9 mouse cellular contexts compared by ENCODE assay signal in genomic region chr9:71466111-71466510, GRCm38 (mm10). TPM values are rescaled to one million over a fixed set of nuclear protein-coding genes. Genes with fewer than 3 reads are reported as not detected.
DNase-seq lines count a peak whose midpoint lies in the region; ATAC-seq and TF ChIP-seq lines count a peak whose summit lies in the region.
"Had no signal": no experiment of that assay in that cellular context is flagged by ENCODE, and none has a peak within 500 bp of the region (broad histone marks: within the 10 kb centered on the region; RNA-seq: fewer than 3 reads in every experiment).

No protein-coding gene starts in this region.

- 85% methylated on average over 3 of the region's 3 CpGs for WGBS in forebrain, postnatal 0 days
- WGBS in forebrain, embryonic 13.5 days = 79% methylated on average over 3 of the region's 3 CpGs
- WGBS in limb, embryonic 11.5 days = 89% methylated on average over 3 of the region's 3 CpGs
- 86% methylated on average over 3 of the region's 3 CpGs for WGBS in limb, embryonic 10.5 days

- H3K36me3 ChIP-seq in forebrain, postnatal 0 days (ENCODE audit: insufficient read depth) = no peaks in the 10 kb centered on the region
- no peaks in the 10 kb centered on the region for H3K36me3 ChIP-seq in forebrain, embryonic 13.5 days (ENCODE audit: poor library complexity, severe bottlenecking)
- H3K36me3 ChIP-seq in limb, embryonic 11.5 days (ENCODE audit: control insufficient read depth, insufficient read depth, low read length) = no peaks in the 10 kb centered on the region
- H3K36me3 ChIP-seq in limb, embryonic 10.5 days = no peaks in the 10 kb centered on the region
- H3K36me3 ChIP-seq in MEL (ENCODE audit: control insufficient read depth in 1 of 2, insufficient read depth in 2 of 2, low read length in 2 of 2) = no peaks in the 10 kb centered on the region
- H3K36me3 ChIP-seq: limb, embryonic 13.5 days had no signal

- H3K4me1 ChIP-seq in forebrain, postnatal 0 days (ENCODE audit: insufficient read depth) = no peaks in the 10 kb centered on the region
- H3K4me1 ChIP-seq in forebrain, embryonic 13.5 days = no peaks in the 10 kb centered on the region
- H3K4me1 ChIP-seq in limb, embryonic 11.5 days (ENCODE audit: control insufficient read depth, insufficient read depth, low read length) = 0 out of 2 replicates have a peak, but pooled peaks cover 3% of the 10 kb centered on the region
- peaks cover 10% of the 10 kb centered on the region; the same call in 1 of the 2 replicates for H3K4me1 ChIP-seq in limb, embryonic 10.5 days
- no peaks in the 10 kb centered on the region for H3K4me1 ChIP-seq in MEL (ENCODE audit: control insufficient read depth in 1 of 2, insufficient read depth in 2 of 2, low read length in 2 of 2)
- H3K4me1 ChIP-seq: limb, embryonic 13.5 days had no signal

- no peak for TF ChIP-seq EP300 in MEL (IDR thresholded peaks at IDR 0.05; ENCODE audit: low read depth in 1 of 2, low read length in 2 of 2)

- ATAC-seq in forebrain, postnatal 0 days = no peak
- no peak for ATAC-seq in forebrain, embryonic 13.5 days
- no peak for ATAC-seq in limb, embryonic 11.5 days (ENCODE audit: insufficient number of reproducible peaks, low FRiP score, low TSS enrichment, low read depth)
- no peak for ATAC-seq in erythroblast, adult 5-6 weeks (replicated peaks; ENCODE audit: low FRiP score, poor library complexity, severe bottlenecking)

- H3K27ac ChIP-seq in forebrain, postnatal 0 days (ENCODE audit: low read depth, low read length) = no peak overlapping the region
- H3K27ac ChIP-seq in forebrain, embryonic 13.5 days = no peak overlapping the region
- no peak overlapping the region for H3K27ac ChIP-seq in limb, embryonic 11.5 days (replicated peaks; ENCODE audit: low read depth, low read length)
- H3K27ac ChIP-seq in limb, embryonic 10.5 days = no peak overlapping the region
- no peak overlapping the region for H3K27ac ChIP-seq in MEL (ENCODE audit: control insufficient read depth, low read depth, low read length)
- H3K27ac ChIP-seq: limb, embryonic 13.5 days had no signal

- intact Hi-C loops in gastrocnemius, postnatal 36 days (cut with DNase I) = no loop called here

- TF ChIP-seq CTCF in forebrain, postnatal 0 days (IDR thresholded peaks at IDR 0.05; ENCODE audit: low read depth) = peak; percentile 74
- TF ChIP-seq CTCF in MEL (IDR thresholded peaks at IDR 0.05 in 2 of 3, conservative IDR thresholded peaks at IDR 0.05 in 1 of 3; ENCODE audit: control insufficient read depth in 1 of 3, insufficient read depth in 1 of 3, low read depth in 2 of 3, low read length in 3 of 3, poor library complexity in 1 of 3, severe bottlenecking in 1 of 3) = peak; percentile 19 to 58 (median 54); a peak in 4 of 6 replicates

- peak; percentile 31 for DNase-seq in forebrain, postnatal 0 days
- DNase-seq in limb, embryonic 11.5 days (ENCODE audit: low spot score) = peak; percentile 58
- DNase-seq in limb, embryonic 10.5 days (ENCODE audit: low spot score) = no peak
- DNase-seq in MEL (ENCODE audit: low read depth, low spot score) = no peak
- DNase-seq in kidney, postnatal 4 days = peak; percentile 69 to 78
- no peak for DNase-seq in gastrocnemius, postnatal 36 days

- no peak overlapping the region for H3K4me2 ChIP-seq in forebrain, postnatal 0 days (ENCODE audit: low read depth)
- H3K4me2 ChIP-seq in forebrain, embryonic 13.5 days = no peak overlapping the region
- no peak overlapping the region for H3K4me2 ChIP-seq in limb, embryonic 11.5 days (ENCODE audit: low read depth, severe bottlenecking)
- H3K4me2 ChIP-seq: limb, embryonic 13.5 days had no signal

- H3K79me2 ChIP-seq in MEL (ENCODE audit: control insufficient read depth, insufficient read depth, low read length, poor library complexity) = no peaks in the 10 kb centered on the region

- H3K27me3 ChIP-seq in forebrain, postnatal 0 days (ENCODE audit: insufficient read depth, low read length) = no peaks in the 10 kb centered on the region
- no peaks in the 10 kb centered on the region for H3K27me3 ChIP-seq in forebrain, embryonic 13.5 days
- H3K27me3 ChIP-seq in limb, embryonic 11.5 days (ENCODE audit: control insufficient read depth, insufficient read depth, low read length) = no peaks in the 10 kb centered on the region
- no peaks in the 10 kb centered on the region for H3K27me3 ChIP-seq in limb, embryonic 10.5 days (ENCODE audit: low read depth, poor library complexity, severe bottlenecking)
- H3K27me3 ChIP-seq in MEL (ENCODE audit: control insufficient read depth in 1 of 2, insufficient read depth in 2 of 2, low read length in 2 of 2) = peaks cover 2 to 3% of the 10 kb centered on the region in 2 experiments; a peak in 2 of 4 replicates
- H3K27me3 ChIP-seq: limb, embryonic 13.5 days had no signal

- no peaks in the 10 kb centered on the region for H3K9me3 ChIP-seq in forebrain, postnatal 0 days (ENCODE audit: low read length)
- H3K9me3 ChIP-seq in forebrain, embryonic 13.5 days (replicated peaks) = no peaks in the 10 kb centered on the region
- H3K9me3 ChIP-seq in limb, embryonic 11.5 days (ENCODE audit: control insufficient read depth, low read length) = no peaks in the 10 kb centered on the region
- H3K9me3 ChIP-seq in limb, embryonic 10.5 days (replicated peaks) = no peaks in the 10 kb centered on the region
- H3K9me3 ChIP-seq in MEL (replicated peaks; ENCODE audit: insufficient read depth, low read length) = no peaks in the 10 kb centered on the region
- H3K9me3 ChIP-seq: limb, embryonic 13.5 days had no signal

- no peak for TF ChIP-seq POLR2A in MEL (IDR thresholded peaks at IDR 0.05; ENCODE audit: control insufficient read depth in 1 of 2, insufficient read depth in 1 of 2, low read depth in 1 of 2, low read length in 2 of 2, poor library complexity in 1 of 2)

- no peak; the same call in 1 of the 2 replicates for TF ChIP-seq RAD21 in MEL (IDR thresholded peaks at IDR 0.05; ENCODE audit: low read depth, low read length)

- no peak overlapping the region for H3K9ac ChIP-seq in forebrain, postnatal 0 days
- no peak overlapping the region for H3K9ac ChIP-seq in forebrain, embryonic 13.5 days
- no peak overlapping the region for H3K9ac ChIP-seq in limb, embryonic 11.5 days (ENCODE audit: low read length)
- H3K9ac ChIP-seq in MEL (ENCODE audit: control insufficient read depth, low read depth, low read length, poor library complexity, severe bottlenecking) = no peak overlapping the region
- H3K9ac ChIP-seq: limb, embryonic 13.5 days had no signal

- H3K4me3 ChIP-seq in forebrain, postnatal 0 days (ENCODE audit: low read depth, low read length) = no peak overlapping the region
- H3K4me3 ChIP-seq in forebrain, embryonic 13.5 days = no peak overlapping the region
- H3K4me3 ChIP-seq in limb, embryonic 11.5 days (ENCODE audit: low read depth, low read length) = no peak overlapping the region
- H3K4me3 ChIP-seq in limb, embryonic 10.5 days = no peak overlapping the region
- no peak overlapping the region for H3K4me3 ChIP-seq in MEL (ENCODE audit: control insufficient read depth in 1 of 2, insufficient read depth in 1 of 2, low read depth in 2 of 2, low read length in 2 of 2)
- H3K4me3 ChIP-seq: limb, embryonic 13.5 days had no signal

TF ChIP-seq in MEL, 35 proteins besides CTCF, POLR2A, EP300 and RAD21:
- TF ChIP-seq MAZ (IDR thresholded peaks at IDR 0.05; ENCODE audit: low read depth, low read length) (no peak), TBP (IDR thresholded peaks at IDR 0.05; ENCODE audit: low read depth, low read length) (no peak), ZKSCAN1 (IDR thresholded peaks at IDR 0.05; ENCODE audit: low read depth, low read length) (no peak), USF1 (IDR thresholded peaks at IDR 0.05; ENCODE audit: low read depth, low read length) (no peak), CHD1 (IDR thresholded peaks at IDR 0.05; ENCODE audit: low read depth, low read length) (no peak), NELFE (IDR thresholded peaks at IDR 0.05; ENCODE audit: low read depth, low read length) (no peak), JUND (IDR thresholded peaks at IDR 0.05; ENCODE audit: low read depth, low read length) (no peak)

RNA-seq across cellular contexts. Expression of gene Polr2m, which starts 19.6 kb away (rescaled TPM):
- 190 and 218 TPM in 2 replicates for total RNA-seq in forebrain, postnatal 0 days (2014; rRNA removed)
- polyA plus RNA-seq in forebrain, postnatal 0 days (2015; fragmentation: Nextera tagmentation; extraction: Ambion mirVana) = 246 and 279 TPM in 2 replicates
- 369 and 394 TPM in 2 replicates for polyA plus RNA-seq in forebrain, embryonic 13.5 days (2015; fragmentation: Nextera tagmentation; extraction: Ambion mirVana)
- 525 and 533 TPM in 2 replicates for polyA plus RNA-seq in limb, embryonic 11.5 days (2014; fragmentation: Nextera tagmentation; extraction: Ambion mirVana)
- polyA plus RNA-seq in limb, embryonic 10.5 days (2016; fragmentation: Nextera tagmentation; extraction: Ambion mirVana) = 620 and 625 TPM in 2 replicates
- total RNA-seq in MEL (2012; rRNA removed) = 146 and 155 TPM in 2 replicates
- 100 to 1,000 TPM; 217 to 624 TPM for polyA plus RNA-seq in MEL (2012; ENCODE audit: insufficient read depth in 1 of 2, insufficient read length in 2 of 2, low read depth in 1 of 2, low replicate concordance in 2 of 2, missing spikeins in 1 of 2)
- total RNA-seq in gastrocnemius, postnatal 36 days (2021) = 100 to 1,000 TPM; 202 to 210 TPM
- 20.1 and 21.1 TPM in 2 replicates for total RNA-seq in erythroblast, adult 5-6 weeks (2015; ENCODE audit: low replicate concordance)
- 28.3 and 36.2 TPM in 2 replicates for total RNA-seq in erythroblast, adult 5-6 weeks (2017; ENCODE audit: low replicate concordance)

Comparison
In these comparisons a context has a peak if more than half of its experiments do, and no peak if none do; other contexts are left out.
1. DNase-seq: peak in forebrain, postnatal 0 days (single experiment), limb, embryonic 11.5 days (single experiment) and kidney, postnatal 4 days (2 of 2); none in limb, embryonic 10.5 days (single experiment), MEL (single experiment) and gastrocnemius, postnatal 36 days (0 of 2).